Comparison of ENCODE assay signal across 9 mouse cellular contexts in genomic region chr9:102720567-102721167, GRCm38 (mm10). TPM values are rescaled to one million over a fixed set of nuclear protein-coding genes. Genes with fewer than 3 reads are reported as not detected.
DNase-seq lines count a peak whose midpoint lies in the region; ATAC-seq and TF ChIP-seq lines count a peak whose summit lies in the region.
"Had no signal": no experiment of that assay in that cellular context is flagged by ENCODE, and none has a peak within 500 bp of the region (broad histone marks: within the 10 kb centered on the region; RNA-seq: fewer than 3 reads in every experiment).

No protein-coding gene starts in this region.

- H3K27ac ChIP-seq in kidney, embryonic 16.5 days (ENCODE audit: low read length), result peak overlapping the region; percentile 44; the same call in 1 of the 2 replicates
- H3K27ac ChIP-seq in embryonic facial prominence, embryonic 12.5 days, result peak overlapping the region; percentile 77
- peak overlapping the region; percentile 98; the same call in 1 of the 2 replicates for H3K27ac ChIP-seq in hindbrain, postnatal 0 days
- peak overlapping the region; percentile 98 for H3K27ac ChIP-seq in midbrain, embryonic 16.5 days (ENCODE audit: low read length)

- H3K4me3 ChIP-seq in kidney, embryonic 16.5 days (ENCODE audit: low read length), result peak overlapping the region; percentile 94
- H3K4me3 ChIP-seq in embryonic facial prominence, embryonic 12.5 days, result peak overlapping the region; percentile 87
- H3K4me3 ChIP-seq in hindbrain, postnatal 0 days (ENCODE audit: low read length), result peak overlapping the region; percentile 89
- peak overlapping the region; percentile 87 for H3K4me3 ChIP-seq in midbrain, embryonic 16.5 days (ENCODE audit: low read depth, low read length)

- peak overlapping the region; percentile 83 for H3K4me2 ChIP-seq in kidney, embryonic 16.5 days (replicated peaks; ENCODE audit: low read depth, low read length)
- peak overlapping the region; percentile 88 for H3K4me2 ChIP-seq in embryonic facial prominence, embryonic 12.5 days (replicated peaks)
- H3K4me2 ChIP-seq in hindbrain, postnatal 0 days (ENCODE audit: low read depth, low read length), result peak overlapping the region; percentile 93
- peak overlapping the region; percentile 96 for H3K4me2 ChIP-seq in midbrain, embryonic 16.5 days (ENCODE audit: low read length)

- no peaks in the 10 kb centered on the region for H3K9me3 ChIP-seq in kidney, embryonic 16.5 days (ENCODE audit: low read length)
- no peaks in the 10 kb centered on the region for H3K9me3 ChIP-seq in embryonic facial prominence, embryonic 12.5 days
- H3K9me3 ChIP-seq in hindbrain, postnatal 0 days (ENCODE audit: low read length), result no peaks in the 10 kb centered on the region
- no peaks in the 10 kb centered on the region for H3K9me3 ChIP-seq in midbrain, embryonic 16.5 days (replicated peaks; ENCODE audit: control insufficient read depth, low read length, poor library complexity, severe bottlenecking)

- H3K36me3 ChIP-seq in kidney, embryonic 16.5 days (ENCODE audit: insufficient read depth, low read length), result peaks cover 56% of the 10 kb centered on the region
- peaks cover 53% of the 10 kb centered on the region for H3K36me3 ChIP-seq in embryonic facial prominence, embryonic 12.5 days
- peaks cover 22% of the 10 kb centered on the region for H3K36me3 ChIP-seq in hindbrain, postnatal 0 days (ENCODE audit: insufficient read depth, low read length)
- peaks cover 23% of the 10 kb centered on the region for H3K36me3 ChIP-seq in midbrain, embryonic 16.5 days (ENCODE audit: control insufficient read depth, insufficient read depth, low read length)

- ATAC-seq in kidney, embryonic 16.5 days (ENCODE audit: low FRiP score, low TSS enrichment), result no peak
- ATAC-seq in embryonic facial prominence, embryonic 12.5 days (ENCODE audit: insufficient number of reproducible peaks, insufficient read depth, low FRiP score, low TSS enrichment), result no peak
- no peak for ATAC-seq in hindbrain, postnatal 0 days
- ATAC-seq in midbrain, embryonic 16.5 days, result no peak
- ATAC-seq: Patski had no signal

- 70% methylated on average over 18 of the region's 18 CpGs for WGBS in kidney, embryonic 16.5 days
- 62% methylated on average over 18 of the region's 18 CpGs for WGBS in embryonic facial prominence, embryonic 12.5 days
- WGBS in hindbrain, postnatal 0 days, result 32% methylated on average over 18 of the region's 18 CpGs
- 44% methylated on average over 18 of the region's 18 CpGs for WGBS in midbrain, embryonic 16.5 days

- H3K4me1 ChIP-seq in kidney, embryonic 16.5 days (ENCODE audit: insufficient read depth, low read length), result peaks cover 79% of the 10 kb centered on the region
- peaks cover 79% of the 10 kb centered on the region for H3K4me1 ChIP-seq in embryonic facial prominence, embryonic 12.5 days
- H3K4me1 ChIP-seq in hindbrain, postnatal 0 days (ENCODE audit: insufficient read depth, low read length), result peaks cover 53% of the 10 kb centered on the region
- H3K4me1 ChIP-seq in midbrain, embryonic 16.5 days (ENCODE audit: control insufficient read depth, insufficient read depth, low read length), result peaks cover 61% of the 10 kb centered on the region

- H3K9ac ChIP-seq in kidney, embryonic 16.5 days (replicated peaks; ENCODE audit: low read length), result peak overlapping the region; percentile 97
- H3K9ac ChIP-seq in embryonic facial prominence, embryonic 12.5 days, result peak overlapping the region; percentile 95
- H3K9ac ChIP-seq in hindbrain, postnatal 0 days (replicated peaks; ENCODE audit: low read length), result peak overlapping the region; percentile 96
- H3K9ac ChIP-seq in midbrain, embryonic 16.5 days (ENCODE audit: low read depth, low read length), result peak overlapping the region; percentile 98

- no peaks in the 10 kb centered on the region for H3K27me3 ChIP-seq in kidney, embryonic 16.5 days (ENCODE audit: insufficient read depth, low read length)
- H3K27me3 ChIP-seq in embryonic facial prominence, embryonic 12.5 days, result no peaks in the 10 kb centered on the region
- H3K27me3 ChIP-seq in hindbrain, postnatal 0 days (ENCODE audit: insufficient read depth, low read length), result no peaks in the 10 kb centered on the region
- H3K27me3 ChIP-seq in midbrain, embryonic 16.5 days (ENCODE audit: control insufficient read depth, insufficient read depth, low read depth, low read length), result no peaks in the 10 kb centered on the region
- H3K27me3 ChIP-seq: Patski had no signal

- TF ChIP-seq CTCF in hindbrain, postnatal 0 days (IDR thresholded peaks at IDR 0.05; ENCODE audit: low read depth), result no peak

- DNase-seq in kidney, postnatal 36 days, result no peak
- no peak for DNase-seq in hindbrain, postnatal 0 days (ENCODE audit: low spot score)
- DNase-seq in yolk sac, embryonic 10.5 days (ENCODE audit: low spot score), result no peak
- no peak for DNase-seq in left cerebral cortex, adult 9 months (ENCODE audit: low spot score in 2 of 2)
- no peak for DNase-seq in layer of hippocampus, postnatal 25 days (ENCODE audit: extremely low spot score in 1 of 2, low spot score in 1 of 2)

RNA-seq across cellular contexts. Expression of gene Amotl2, which starts 4.2 kb away (rescaled TPM):
- polyA plus RNA-seq in kidney, embryonic 16.5 days (2015; fragmentation: Nextera tagmentation; extraction: Ambion mirVana), result 40.9 and 41.5 TPM in 2 replicates
- polyA plus RNA-seq in embryonic facial prominence, embryonic 12.5 days (2016; fragmentation: Nextera tagmentation; extraction: Ambion mirVana), result 79.5 and 80.6 TPM in 2 replicates
- total RNA-seq in hindbrain, postnatal 0 days (2014; rRNA removed), result 116 and 162 TPM in 2 replicates
- 27.3 and 31.0 TPM in 2 replicates for polyA plus RNA-seq in hindbrain, postnatal 0 days (2015; fragmentation: Nextera tagmentation; extraction: Ambion mirVana)
- 58.4 and 62.9 TPM in 2 replicates for polyA plus RNA-seq in midbrain, embryonic 16.5 days (2015; fragmentation: Nextera tagmentation; extraction: Ambion mirVana)
- 10 to 100 TPM; 19.1 to 24.1 TPM for total RNA-seq in layer of hippocampus, postnatal 25 days (2021)

Comparison
In these comparisons a context has a peak if more than half of its experiments do, and no peak if none do; other contexts are left out.
1. H3K27ac ChIP-seq: peak in every context shown above with its lines; median percentile 98 in hindbrain, postnatal 0 days; 98 in midbrain, embryonic 16.5 days; 77 in embryonic facial prominence, embryonic 12.5 days; 44 in kidney, embryonic 16.5 days.